Mouse (Mus musculus) kidney, postnatal 36 days (tissue): ENCODE measurements at regions not wholly inside any gene's neighbourhood (a gene's known extent, or its start where the extent isn't known, plus 50 kb on each side); places are given as distances from the start of the nearest gene placed in this dataset.

Experiments
- DNase-seq, 2 experiments: peaks; one replicate each; pipeline ENCODE4 v3.0.0; 2021 to 2022; ENCODE audit warnings: mixed read lengths in 2 of 2

DNA sequence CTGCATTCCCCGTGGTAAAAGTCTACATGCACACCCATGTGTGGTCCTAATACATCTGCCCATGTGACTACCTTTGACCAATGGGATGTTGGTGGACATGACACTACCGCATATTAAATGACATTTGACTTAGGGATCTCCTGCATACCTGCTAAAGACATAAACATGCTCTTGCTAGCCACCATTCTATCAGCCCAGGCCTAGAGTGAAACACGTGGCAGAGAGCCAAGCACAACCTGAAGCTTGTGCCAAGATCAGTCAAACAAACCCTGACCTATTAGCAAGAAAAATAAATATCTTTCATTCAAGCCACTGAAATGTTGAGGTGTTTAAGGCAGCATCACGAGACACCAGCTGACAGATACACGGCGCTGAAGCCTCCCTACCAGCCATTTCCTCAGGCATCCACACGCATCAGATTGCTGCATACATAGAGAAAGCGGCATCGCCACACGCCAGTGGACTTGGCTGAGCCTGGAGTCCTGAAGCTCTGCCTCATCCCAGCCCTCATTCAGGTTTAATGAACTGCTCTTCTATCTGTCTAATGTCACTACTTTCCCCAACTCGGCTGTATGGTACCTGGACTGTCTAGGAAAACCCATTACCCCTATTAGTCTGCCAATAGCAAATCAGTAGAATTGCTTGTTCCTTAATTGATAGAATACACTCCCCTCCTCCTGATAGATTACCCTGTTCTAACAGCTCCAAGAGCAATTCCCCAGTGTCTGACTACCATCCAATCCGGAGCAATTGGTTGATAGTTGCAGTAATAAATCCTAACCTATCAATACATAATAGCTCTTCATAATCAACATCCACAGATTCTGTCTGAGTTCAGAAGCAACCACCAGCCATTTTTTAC lies 242.8 kb upstream of the Rsrc1 start:
- DNase-seq: peak; percentile 5 to 48

DNA sequence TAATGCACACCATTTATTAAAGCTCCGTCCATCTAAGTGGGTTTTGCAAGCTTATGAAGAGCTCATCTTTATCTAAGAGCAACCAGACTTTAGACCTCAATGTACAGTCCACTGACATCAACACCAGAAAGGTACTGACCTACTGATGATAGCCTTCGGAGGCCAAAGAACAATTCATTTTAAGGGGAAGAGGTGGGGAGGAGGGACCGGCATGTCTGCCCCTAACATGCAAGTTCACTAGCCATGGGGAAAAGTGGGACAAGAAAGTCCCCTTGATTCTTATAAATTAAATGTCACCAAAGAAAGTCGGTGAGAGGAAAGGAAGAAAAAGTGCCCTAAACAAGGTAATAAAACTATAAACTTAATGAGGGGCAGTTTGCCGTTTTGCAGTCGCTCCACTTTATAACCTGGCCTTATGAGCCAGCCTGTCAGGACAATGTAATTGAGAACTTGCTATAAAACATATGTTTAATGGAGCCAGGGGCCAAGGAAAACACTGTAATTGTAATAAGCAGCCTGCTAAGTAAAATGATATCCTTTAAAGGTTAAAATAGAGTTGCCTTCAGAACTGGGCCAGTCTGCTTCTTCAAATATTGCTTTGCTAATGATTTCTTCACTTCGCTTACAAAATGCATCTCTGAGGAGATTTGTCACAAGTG lies 241.7 kb upstream of the Rsrc1 start:
- DNase-seq: no peak

DNA sequence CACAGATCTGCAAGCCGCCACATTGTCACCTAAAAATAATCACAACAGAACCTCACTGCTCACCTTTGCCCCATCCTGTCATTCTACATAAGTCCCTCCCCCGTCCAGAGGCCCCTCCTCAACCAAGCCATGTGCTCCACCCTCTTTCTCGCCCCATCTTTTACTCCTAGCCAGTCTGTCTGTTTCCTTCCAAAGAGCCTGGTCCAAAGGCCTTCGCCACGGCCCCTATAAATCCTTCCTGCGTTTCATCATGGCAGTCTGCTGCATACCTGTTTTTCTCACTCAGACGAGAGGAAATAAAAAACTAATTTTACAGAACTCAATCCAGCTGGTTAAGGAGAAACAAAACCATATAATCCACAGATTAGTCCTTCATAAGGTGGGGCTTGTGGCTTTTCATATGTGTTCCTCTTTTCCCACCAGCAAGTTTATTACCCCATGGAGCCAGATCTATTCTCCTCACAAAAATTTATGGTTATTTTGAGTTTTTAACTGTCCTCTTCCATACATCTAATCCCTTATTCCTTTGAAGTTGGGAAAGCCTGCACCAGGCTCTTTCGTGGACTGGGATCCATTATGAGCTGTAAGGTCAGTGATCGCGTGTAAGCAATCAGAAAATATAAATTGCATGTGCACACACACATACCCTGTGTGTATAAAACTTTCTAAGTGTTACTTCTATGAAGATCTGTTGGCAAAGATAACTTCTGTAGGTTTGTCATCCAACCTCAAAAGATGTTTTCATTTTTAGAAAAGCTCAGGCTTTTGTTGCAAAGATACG lies 236.9 kb upstream of the Rsrc1 start:
- no peak for DNase-seq

DNA sequence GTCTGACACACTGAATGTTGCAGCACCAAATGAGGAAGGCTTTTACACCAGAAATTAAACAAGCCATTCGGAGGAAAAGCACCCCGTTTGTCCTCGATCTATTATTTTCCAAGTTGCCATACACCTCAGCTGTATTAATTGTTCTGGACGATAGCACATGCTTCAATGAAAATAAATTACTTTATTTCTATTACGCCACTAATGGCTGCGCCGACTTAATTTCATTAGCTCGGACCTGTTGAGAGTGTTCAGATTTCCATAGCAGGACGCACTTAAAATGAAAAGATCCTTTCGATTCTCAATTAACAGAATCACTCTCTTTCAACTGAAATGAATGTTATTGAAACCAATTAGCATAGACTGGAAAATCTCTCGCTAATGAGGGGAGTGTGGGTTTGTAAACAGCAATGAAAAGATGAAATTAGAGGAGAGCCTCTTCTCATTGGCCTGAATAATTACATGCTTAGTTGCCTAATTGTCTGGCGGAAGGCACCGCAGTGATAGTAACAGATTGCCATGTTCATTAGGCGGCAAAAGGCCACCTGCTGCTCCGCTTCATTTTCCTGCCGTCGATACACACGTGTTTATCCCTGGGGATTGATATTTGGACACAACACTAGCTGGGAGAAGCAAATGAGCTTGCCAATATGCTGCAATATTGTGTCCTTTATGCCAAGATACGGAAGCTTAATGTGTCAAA lies 234.7 kb upstream of the Rsrc1 start:
- no peak for DNase-seq

DNA sequence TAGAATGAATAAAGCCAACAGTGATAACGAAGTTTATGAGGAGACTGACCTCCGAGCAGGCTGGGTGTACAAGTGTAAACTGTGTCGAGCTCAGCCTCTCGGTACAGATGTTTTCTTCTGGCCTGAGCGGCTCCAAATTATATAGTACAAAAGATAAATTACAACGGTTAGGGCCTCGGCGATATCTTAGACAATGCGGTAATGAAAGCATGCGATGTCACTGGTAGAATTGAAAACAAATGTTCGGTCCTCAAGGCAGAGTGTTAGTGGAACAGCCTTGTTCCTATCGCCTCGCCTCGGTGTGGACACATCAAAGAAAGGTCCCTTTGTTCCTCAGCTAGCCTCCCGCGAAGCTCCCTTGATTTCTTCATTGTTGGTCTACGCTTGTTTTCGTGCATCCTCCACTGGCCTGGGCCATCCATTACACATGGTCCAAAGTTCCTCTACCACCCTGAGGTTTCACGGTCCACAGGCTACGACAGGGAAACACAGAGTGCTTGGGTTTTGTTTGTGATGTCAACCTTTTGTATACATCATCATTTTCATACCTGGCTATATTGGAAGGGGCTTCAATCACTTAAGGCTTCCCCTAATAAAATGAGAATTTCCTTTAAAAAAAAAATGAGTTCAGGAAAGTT lies 234.0 kb upstream of the Rsrc1 start:
- DNase-seq: peak; percentile 8 to 12

DNA sequence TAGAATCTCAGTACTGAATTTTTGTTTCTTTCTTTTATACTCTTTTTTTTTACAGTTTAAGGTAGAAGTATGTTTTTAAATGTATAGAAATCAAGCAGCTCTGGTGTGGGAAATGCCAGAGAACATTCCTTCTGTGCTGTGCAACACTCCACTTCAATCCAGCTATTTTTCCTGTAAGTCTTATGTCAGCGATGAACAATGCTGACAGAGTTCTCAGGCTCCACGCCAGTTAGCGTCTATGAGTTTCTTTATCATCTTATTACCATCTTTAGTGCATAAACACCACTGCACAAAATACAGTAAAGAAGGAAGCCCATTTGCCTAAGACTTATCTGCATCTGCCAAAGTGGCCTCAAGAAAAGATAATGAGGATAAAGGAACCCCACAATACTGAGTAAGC lies 223.0 kb upstream of the Rsrc1 start:
- DNase-seq: no peak

DNA sequence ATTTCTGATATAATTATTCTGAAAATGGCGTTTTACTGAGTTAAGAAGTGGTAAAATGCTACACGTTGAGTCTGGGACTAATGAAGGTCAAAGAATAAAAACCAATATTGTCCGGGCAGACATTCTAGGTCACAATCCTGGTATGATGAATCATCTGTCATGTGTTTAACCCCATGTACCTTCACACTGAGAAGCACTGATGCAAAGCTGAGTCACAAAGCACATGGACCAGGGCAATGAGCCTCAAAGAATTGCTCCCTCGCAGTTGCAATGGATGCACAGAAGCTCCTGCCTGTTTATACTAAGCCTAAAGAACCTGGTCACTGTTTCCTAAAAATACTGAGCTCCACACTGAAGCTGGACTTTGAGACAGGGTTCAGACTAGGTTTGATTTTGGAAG lies 221.3 kb upstream of the Rsrc1 start:
- no peak for DNase-seq

DNA sequence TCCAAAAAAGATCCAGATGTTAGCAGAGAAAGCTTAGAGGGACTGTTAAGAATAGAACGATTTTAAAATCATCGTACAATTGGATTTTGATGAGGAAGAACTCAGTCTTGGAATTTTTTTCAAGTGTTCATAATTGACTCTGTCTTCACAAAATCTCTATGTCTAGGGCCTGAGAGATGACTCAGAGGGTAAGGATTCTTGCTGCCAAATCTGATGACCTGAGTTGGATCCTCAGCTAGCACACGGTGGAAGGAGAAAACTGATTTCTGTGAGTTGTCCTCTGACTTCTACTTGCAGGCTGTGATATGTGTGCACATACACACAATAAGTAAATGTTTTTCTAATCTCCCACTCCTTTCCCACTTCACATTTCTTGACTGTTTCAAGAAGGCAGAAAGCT lies 218.7 kb upstream of the Rsrc1 start:
- no peak for DNase-seq

DNA sequence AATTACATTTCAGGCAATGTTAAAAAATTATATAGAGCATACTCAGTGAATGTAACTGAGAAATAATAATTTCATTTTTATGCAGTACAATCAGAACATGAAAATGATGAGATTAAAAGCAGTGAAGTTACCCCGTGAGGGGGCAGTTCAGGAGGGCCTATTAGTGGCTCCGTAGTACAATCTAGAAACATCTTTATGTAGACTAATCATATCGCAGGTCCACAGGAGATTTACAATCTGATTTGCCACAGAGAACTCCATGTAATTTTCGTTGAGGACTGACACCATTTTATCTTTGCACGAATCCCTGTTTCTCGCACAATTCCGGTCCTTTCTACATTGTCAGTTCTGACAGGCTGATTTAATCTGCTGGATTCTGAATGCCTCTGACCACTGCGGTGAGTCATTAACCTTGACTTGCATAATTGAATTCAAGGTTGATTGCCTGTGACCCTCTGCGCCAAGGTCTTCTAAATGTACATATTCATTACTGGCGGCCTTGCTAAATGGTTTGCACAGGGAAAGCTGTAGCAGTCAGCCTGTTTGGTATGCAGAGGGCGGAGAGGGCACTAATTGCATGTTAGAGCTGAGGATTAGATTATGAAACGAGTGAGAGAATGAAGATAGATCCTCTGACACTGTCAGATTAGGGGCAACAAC lies 183.7 kb upstream of the Rsrc1 start:
- peak; percentile 12 to 37 for DNase-seq

DNA sequence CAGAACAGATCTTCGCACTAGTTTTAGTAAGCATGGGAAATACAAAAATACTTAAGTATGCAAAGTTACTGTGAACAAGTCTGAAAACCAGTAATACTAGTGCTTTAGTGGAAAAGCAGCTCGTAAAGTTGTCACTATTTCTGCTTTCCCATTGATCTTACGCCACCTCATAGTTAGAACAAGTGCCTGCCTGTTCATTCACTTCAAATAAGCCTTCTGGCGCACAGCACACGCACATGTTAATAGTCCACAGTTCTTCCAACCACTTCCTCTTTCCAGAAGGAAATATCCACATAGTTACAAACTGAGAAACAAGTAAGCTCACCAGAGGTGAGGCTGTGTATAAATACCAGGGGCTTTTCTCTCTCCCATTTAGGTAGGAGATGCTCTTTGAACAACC lies 182.9 kb upstream of the Rsrc1 start:
- no peak for DNase-seq

DNA sequence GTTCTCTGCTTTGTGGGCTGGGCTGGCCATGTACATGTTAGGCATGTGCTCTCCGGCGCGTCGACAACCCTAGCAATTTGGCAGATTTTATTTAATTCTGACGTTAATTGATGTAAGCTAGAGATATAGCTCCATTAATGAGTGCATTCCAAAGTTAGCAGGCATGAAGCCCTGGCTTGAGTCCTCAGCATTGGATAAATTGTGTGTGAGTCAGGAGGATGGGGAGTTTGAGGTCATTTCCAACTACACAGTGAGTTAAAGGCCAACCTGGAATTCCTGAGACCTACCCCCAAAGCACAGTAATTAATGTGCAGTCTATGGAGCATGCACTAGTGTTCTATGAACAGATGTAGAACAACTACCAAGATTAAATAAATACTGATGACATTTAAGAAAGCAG lies 178.7 kb upstream of the Rsrc1 start:
- DNase-seq: no peak

DNA sequence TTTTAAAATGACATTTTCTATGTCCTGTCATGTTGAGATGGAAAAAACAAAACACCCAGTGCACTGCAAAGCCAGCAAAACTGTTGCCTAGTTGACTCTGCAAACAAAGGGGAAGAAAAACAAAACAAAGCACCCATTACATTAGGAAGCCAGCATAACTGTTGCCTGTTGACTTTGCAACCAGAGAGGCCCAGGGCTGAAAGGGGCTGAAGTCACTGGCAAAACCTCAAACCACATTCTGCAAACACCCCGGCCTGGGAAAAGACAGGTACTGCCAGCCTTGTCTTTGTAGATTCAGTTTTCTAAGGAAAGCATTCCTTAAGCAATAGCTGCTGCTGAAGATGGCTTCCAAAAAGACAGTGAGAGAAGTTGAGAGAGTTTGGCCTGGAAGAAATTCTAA lies 175.0 kb upstream of the Rsrc1 start:
- DNase-seq: no peak

DNA sequence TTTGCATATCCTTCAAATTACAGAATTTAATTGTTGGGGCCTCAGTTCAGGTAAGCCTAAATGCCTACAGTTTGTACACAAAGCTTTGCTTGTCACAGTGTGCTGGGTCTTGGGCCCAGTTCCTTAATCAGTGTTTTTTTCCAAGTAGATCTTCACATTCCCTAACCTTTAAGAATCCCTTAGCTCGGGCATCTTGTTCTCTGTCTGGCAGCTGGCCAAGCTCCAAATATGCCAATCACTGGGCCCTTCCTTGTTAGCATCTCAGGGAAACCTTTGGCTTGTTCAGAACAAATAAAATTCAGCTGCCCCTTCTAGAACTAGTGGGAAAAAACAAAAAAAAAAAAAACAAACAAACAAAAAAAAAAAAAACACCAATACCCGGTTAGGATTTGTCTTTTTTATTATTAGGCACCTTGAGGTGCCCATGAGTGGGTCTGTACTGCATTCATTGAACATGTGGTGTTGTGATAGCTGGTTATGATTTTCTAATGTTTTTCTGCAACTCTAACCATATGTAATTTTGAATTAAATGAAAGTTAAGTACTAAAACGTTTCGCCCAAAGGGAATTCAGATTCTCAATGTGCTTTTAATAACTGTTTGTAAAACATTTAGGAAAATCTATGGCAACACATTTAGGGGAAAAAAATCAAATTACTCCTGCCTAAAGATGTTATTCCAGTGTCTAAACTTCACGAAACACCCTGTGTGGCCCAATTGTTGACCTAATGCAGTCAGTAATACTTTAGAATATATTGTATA lies 168.3 kb upstream of the Rsrc1 start:
- no peak for DNase-seq

DNA sequence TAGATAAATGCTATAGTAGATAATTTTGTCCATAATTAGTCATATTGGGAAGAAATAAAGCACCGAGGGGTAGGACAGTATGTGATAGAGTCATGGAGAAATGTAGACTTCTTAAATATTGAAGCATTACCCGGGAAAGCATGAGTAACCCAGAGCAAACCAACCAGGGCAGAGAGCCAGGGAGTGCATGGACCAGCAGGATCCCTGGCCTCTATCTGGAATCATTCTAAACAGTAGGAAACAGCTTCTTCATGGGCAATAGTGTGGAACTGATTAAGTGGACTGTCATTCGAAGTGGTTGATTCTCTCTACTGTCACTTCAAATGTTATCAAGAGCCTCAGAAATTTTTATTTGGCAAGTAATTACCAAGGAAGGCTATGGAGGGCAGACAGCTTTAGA lies 155.4 kb upstream of the Rsrc1 start:
- no peak for DNase-seq
